Mouse (Mus musculus): ENCODE data around the gene Cdkl3. TPM values are rescaled to one million over a fixed set of nuclear protein-coding genes. Genes with fewer than 3 reads are reported as not detected.

Cdkl3 gene
- 4.4 TPM for polyA plus RNA-seq (2017; shearing (Covaris generic))

GRCm38 (mm10) chr11:52003772-52004528 lies at the start of gene Cdkl3:
Gene Cdkl3, plus strand, starts transcription at chr11:52004221.

GRCm38 (mm10) chr11:51967443-51968401 lies 36.3 kb upstream of the Cdkl3 start, which contains the start of gene Cdkn2aipnl:
Gene Cdkn2aipnl, plus strand, starts transcription at chr11:51967661.

DNA sequence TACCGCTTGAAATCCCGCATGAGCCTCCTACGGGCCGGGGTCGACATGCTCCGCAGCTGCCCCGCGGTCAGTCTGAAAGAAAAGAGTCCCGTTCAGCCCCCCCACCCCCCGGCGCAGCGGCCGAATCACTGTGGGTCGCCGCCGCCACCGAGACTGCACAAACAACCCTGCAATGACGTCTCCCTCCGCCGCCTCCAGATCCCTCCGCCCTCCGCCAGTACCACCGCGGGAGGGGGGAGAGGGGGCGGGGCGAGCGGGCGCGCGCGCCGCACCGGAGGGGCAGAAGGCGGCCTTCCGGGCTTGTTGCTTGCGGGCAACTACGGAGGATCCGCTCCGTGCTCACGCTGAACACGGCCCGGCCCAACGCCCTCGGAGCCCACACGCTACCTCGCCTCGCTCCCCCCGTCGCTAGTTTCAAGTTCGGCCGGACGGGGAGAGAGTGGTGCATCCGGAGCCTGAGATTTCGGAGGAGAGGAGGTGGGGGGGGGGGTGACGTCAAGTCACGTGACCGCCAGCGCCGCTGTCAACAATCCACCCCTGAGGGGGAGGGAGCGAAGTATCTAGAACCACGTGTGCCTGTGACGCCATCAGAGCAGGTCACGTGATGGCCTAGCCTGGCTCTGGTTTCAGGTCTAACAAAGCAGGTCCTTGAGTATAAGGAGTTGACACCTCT lies 3.6 kb upstream of the Cdkl3 start, which contains the start of gene Ube2b:
Gene Ube2b, minus strand, starts transcription at position 473 of the 673 bp plus-strand sequence.

DNA sequence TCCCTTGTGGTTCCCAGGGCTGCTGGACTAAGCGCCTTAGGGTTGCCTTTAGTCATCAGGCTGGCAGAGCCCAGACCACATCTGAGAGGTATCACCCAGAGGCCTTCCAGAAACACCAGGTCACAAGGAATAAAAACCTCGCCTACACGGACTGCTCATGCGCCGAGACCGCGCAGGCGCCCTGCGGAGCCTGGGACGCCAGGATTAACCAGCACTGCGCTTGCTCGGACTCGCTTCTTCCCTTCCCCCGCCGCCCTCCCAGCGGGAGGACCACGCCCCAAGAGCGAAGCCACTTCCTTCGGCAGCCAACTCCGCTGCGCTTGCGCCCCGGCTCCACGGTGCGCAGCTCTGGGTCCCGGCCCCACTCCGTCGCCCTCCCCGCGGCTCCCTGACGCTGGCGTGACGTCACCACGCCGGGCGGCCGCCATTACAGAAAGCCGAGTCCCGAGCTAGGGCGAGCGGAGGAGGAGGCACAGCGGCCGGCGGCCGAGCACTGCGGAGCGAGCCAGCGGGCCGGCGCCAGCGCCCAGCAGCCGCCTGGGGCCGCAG lies 94.5 kb downstream of the Cdkl3 start, which contains the start of gene Ppp2ca:
Gene Ppp2ca, plus strand, starts transcription at position 284 of the 549 bp plus-strand sequence.

Other genes starting within 250 kb of the Cdkl3 start
- 33.1 TPM for gene Sec24a, start 240.6 kb upstream of the Cdkl3 start, polyA plus RNA-seq (2017; shearing (Covaris generic))
- gene Sar1b, start 240.5 kb upstream of the Cdkl3 start, polyA plus RNA-seq (2017; shearing (Covaris generic)): 73.8 TPM
- gene Jade2, start 146.6 kb upstream of the Cdkl3 start, polyA plus RNA-seq (2017; shearing (Covaris generic)): 7.7 TPM
- gene Cdkn2aipnl, start 36.6 kb upstream of the Cdkl3 start, polyA plus RNA-seq (2017; shearing (Covaris generic)): 78.8 TPM
- gene Ube2b, start 3.5 kb upstream of the Cdkl3 start, polyA plus RNA-seq (2017; shearing (Covaris generic)): 457 TPM
- gene Ppp2ca, start 94.5 kb downstream of the Cdkl3 start, polyA plus RNA-seq (2017; shearing (Covaris generic)): 150 TPM
- not detected for gene Olfr1373, start 141.3 kb downstream of the Cdkl3 start, polyA plus RNA-seq (2017; shearing (Covaris generic))
- not detected for gene Olfr1371, start 209.8 kb downstream of the Cdkl3 start, polyA plus RNA-seq (2017; shearing (Covaris generic))
- 259 TPM for gene Skp1a, start 227.8 kb downstream of the Cdkl3 start, polyA plus RNA-seq (2017; shearing (Covaris generic))

Measured in effector memory CD4-positive, alpha-beta T cell, adult 5 months (primary cell).